Mouse (Mus musculus) megakaryocyte, embryonic 14.5 days (primary cell): Measurements from ENCODE around the gene Maml3.

Experiments
- FLI1 ChIP-seq: IDR thresholded peaks from 2 replicates; pipeline ENCODE4 v1.6.1; 2012; ENCODE audit warnings: low read length, inconsistent platforms, mixed read lengths
- GATA1 ChIP-seq: IDR thresholded peaks from 3 replicates; pipeline ENCODE4 v1.6.1; 2012; ENCODE audit warnings: mixed read lengths, low read length, inconsistent platforms, borderline replicate concordance

- TF ChIP-seq GATA1 (no peak), FLI1 (no peak)
Observed at GRCm38 (mm10) chr3:51741824-51742223, 363.1 kb downstream of the Maml3 start.
